Mouse (Mus musculus) CD8-positive naive resting alpha-beta T cell, adult 2 months (primary cell): ENCODE data around the gene Pard3.

Experiments used
- DNase-seq, 2 experiments: peaks; one replicate each; pipeline ENCODE4 v3.0.0; 2022; ENCODE audit warnings: low read depth in 2 of 2, low spot score in 2 of 2

Pard3 gene

DNA sequence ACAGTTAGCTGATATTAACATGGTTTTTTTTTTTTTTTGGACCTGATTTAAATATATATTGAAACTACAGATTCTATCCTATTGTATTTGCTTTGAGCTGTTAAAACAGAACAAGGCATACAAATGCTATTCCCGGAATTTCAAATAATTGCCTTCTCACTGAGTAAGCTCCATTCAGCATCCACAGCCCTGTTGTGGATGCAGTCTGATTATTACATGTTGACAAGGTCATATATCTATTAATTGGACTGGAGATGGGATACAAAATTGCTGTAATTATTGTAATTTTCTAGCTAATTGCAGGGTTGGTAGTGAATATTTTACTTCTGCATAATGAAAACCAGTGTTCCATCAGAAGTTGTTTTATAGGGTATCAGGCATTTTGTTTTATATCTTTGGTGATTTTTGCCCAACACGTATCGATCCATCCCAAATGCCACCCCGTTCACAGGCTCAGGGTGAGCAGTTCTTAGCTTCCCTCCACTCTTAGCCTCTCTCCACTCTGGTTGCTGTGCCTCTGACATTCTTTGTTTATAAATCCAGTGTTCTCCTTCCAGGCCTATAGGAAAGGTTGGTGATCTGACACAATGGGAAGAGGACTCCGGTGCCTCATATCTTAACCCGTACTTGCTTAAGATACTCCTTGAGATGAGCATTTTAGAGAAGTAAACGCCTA, 216.7 kb downstream of the Pard3 start:
- DNase-seq: no peak

DNA sequence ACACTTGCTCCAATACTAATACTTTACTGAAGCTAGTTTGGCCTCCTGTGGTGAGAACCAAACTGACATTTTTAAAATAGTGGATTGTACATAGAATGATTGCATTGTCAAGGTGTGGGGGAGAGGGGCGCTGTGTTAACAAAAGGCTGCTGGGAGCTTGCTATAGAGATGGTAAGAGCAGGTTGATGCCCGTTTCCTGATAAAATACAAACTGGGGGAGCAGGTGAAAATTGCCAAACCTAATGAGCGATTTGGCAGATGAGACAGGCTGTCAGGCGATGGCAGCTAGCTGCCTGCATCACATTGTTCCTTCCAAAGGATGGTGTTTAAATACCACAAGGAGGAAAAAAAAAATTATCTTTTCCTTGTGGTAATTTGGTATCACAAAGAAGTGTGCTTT, 217.3 kb downstream of the Pard3 start:
- DNase-seq: no peak

DNA sequence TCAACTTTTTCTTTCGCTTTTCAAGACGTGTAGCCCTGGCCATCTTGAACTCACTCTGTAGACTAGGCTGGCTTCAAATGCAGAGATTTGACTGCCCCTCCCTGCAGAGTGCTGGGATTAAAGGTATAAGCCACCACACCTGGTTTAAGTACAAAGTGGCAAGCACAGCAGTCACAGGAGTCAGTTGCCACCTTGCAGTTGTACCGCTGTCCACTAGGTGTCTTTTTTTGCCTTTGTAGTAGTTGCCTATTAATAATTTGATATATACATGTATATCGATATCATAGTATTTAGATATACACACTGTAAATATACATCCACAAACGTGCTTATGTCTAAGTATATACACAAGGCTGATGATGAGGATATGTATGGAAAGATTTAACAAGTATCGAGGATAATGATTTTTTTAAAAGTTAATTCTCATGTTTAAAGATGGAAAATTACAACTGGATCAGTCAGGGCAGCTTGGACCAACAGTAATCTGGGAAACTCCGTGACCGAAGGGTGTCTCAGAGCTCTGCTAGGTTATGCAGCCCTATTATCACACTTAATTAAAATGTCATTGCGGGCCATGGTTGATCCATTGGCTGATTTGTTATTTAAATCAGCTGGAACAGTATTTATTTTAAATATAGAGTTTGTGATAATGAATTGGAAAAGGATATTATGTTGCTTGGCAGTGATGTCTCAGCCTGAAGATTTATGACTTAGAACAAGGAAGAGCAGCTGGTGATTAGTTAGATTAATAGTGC, 220.9 kb downstream of the Pard3 start:
- no peak for DNase-seq

DNA sequence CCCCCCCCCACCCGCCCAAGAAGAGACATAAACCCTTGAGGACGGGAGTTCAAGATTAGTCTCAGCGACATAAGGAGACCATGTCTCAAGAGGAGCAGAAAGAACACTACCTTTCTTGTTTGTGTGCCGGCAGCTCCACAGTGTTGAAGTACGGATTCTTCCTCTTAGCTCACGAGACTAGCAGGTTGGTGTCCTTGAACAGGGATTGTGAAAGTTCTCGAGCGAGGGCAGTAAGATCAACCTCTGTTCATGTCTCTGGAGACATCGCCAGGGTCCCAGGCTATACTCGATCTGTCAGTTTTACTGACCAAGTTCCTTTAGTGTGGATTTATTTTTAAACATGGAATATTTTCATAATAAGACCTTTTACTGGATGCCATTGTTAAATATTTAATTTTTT, 224.1 kb downstream of the Pard3 start:
- no peak for DNase-seq

DNA sequence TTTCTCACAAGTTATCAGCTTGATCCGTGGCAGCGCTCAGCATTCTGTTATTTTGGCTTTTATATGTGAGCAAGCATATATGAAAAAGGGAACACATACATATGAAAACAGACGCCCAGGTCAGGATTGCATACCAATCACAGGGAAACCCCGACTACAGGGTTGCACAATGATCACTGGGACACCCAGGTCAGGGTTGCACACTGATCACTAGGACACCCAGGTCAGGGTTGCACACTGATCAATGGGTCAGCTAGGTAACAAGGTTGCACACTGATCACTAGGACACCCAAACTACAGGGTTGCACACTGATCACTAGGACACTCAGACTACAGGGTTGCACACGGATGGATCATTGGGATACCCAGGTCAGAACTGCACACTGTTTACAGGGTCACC, 228.6 kb downstream of the Pard3 start:
- no peak for DNase-seq

DNA sequence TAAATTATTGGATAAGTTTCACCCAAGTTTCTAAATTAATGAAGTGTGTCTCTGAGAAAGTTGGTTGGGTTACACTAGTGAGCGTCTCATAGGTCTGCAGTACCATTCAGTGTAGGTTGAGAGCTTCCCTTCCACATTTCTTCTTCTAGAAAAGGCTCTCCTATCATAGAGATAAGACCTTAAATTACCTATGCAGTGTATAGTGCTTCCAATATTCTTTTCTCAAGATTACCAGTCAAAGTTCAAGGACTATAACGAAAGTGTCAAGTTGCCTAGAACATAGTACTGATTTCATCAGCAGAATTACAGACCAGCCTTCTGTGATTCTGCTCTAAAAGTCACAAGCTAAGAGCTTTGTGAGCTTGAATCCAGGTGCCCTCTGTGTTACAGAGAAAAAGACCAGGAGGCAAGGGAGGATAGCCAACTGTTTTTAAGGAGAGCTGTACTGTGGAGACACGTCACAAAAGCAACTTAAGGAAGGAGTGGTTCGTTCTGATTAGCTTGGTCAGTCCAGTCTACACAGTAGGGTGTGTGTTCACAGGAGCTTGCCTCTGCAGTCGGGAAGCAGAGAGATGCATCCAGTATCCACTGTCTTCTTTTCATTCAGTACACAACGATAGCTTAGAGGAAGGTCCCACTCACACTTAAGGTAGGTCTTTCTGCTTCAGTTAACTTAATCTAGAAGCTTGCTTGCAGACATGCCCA, 229.5 kb downstream of the Pard3 start:
- no peak for DNase-seq

DNA sequence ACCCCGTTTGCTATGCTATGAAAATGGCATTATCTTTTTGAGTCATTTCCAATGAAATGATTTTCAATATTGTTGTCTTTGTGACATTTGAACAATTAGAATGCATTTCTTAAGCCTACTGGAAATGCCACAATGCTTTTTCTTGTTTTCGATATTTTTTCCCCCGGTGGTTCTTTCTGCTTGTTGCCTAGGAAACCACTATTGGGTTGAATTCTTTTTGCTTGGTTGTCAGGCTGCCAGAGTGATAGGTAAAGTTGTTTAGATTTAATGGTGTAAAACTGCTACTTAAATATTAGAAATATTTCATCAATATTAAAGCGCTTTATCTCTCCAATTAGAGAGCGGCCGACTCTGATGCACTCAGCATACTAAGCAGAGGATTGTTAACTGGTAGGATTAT, 230.4 kb downstream of the Pard3 start:
- DNase-seq: no peak

DNA sequence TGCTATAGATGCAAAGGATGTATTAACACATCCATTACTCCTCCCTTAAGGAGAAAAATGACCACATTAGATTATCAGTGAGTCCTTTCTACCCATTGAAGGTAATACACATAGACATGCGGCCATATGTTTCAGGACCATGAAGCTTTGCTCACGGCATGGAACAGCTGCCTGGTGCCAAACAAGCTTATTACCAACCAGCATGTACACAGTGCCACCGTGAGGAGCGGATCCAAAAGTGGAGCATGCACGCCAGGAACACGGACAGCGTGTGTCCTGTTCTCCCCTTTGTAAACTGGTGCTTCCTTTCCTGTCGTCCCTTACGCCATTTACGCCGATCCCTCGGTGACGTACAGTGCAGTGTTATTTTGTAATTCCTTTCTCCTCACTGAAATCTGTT, 232.2 kb downstream of the Pard3 start:
- DNase-seq: no peak

DNA sequence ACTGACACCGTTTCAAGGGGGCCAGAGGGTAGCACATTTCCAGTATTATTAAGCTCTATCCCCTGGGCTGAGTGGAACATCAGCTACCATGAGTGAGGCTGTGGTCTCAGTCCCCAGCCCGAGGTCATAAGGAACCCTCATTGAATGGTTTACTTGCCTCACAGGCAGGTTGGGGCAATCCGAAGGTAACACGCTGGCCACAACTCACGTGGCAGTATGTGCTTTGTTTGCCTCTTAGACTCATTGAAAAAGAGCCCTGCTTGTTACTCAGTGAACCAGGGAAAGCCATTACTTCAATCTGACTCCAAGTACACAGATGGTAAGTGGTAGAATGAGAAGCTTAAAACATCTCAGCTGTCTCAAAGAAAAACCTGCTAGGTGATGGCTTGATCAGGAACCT, 236.8 kb downstream of the Pard3 start:
- no peak for DNase-seq

DNA sequence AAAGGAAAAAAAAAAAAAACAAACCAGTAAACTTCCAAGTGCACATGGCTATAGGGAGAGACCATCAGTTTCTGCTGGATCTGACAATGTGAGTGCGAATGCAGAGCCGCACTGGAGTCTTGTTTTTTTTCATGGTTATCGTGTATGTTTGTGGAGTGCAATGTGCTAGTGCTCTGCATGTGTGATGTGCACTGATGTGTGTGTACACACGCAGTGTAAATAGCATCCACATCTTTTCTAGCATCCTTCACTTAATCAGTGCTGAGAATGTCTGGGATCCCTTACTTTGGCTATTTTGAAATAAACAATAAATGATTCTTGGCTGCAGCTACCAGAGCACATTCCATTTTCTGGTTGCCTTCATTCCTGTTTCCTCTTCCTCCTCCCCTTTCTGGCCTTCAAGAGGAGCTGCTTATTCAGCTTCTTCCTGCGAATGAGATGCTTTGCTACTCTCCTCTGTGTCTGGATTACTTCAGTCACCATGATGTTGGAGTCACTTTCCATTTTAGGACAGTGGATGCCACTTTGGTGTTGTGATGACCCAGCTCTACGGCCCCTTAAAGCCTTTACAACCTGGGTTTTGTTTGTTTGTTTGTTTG, 239.3 kb downstream of the Pard3 start:
- DNase-seq: no peak

DNA sequence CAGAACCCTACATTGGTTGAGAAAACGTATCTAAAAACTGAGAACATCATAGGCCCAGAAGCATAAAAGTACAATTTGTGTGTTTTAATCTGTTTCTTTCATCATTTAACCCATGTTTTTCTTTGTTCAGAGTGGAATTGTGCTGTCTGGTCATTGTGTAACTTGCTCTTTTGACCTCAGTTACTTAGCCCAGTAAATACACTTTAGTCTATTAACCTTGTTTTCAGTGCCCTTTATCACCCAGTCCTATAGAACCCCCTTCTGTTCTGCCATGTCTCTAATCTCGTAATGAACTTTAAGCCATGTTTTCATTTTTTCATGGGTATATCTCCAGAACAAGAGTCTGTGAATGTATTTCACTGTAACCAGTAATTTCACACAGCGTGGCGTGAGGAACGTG, 243.3 kb downstream of the Pard3 start:
- DNase-seq: no peak

DNA sequence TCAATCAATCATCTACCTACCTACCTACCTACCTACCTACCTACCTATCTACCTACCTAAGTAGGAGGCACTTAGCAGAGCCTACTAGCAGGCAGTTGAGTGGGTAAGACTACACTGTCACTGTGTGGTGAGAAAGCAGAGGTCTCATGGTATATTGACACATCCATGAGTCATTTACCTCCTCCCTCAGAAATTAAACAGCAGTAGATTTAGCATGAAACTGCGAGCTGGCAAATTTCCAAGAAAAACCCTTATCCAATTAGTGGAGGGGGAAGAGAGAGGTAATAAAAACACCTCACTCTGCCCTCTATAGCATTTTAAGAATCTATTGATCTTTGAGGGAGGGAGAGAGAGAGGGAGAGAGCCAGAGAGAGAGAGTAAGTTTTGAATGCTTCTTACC, 245.7 kb downstream of the Pard3 start:
- no peak for DNase-seq

DNA sequence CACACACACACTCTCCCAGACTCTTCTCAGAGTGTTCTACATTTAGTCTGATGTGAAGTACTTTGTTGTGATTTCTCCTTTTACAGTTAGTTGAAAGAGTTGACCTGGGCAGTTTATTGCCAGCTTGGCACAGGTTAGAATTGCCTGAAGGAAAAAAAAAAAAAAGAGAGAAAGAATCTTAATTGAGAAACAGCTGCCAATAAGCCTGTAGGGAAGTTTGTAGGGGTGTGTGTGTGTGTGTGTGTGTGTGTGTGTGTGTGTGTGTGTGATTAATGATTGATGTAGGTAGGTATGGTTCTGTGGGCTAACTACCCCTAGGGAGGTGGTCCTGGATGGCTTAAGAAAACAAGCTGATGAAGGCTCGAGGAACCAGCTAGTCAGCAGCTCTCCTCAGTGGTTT, 252.1 kb downstream of the Pard3 start:
- no peak for DNase-seq

DNA sequence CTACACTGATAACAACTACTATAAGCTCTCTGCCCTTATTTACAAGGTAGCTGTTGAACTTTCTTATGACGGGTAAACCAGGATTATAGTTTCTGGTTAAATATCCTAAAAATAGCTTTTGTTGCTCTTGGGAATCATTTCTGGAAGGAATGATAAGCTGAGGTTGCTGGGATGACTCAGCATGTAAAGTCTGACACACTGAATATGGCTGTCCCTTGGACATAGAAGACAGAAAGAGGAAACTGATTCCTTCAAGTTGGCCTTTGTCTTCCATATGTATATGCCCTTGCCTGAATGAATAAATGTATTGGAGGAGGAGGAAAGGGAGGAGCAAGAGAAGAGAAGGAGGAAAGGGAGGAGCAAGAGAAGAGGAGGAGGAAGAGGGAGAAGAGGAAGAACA, 254.2 kb downstream of the Pard3 start:
- DNase-seq: no peak

DNA sequence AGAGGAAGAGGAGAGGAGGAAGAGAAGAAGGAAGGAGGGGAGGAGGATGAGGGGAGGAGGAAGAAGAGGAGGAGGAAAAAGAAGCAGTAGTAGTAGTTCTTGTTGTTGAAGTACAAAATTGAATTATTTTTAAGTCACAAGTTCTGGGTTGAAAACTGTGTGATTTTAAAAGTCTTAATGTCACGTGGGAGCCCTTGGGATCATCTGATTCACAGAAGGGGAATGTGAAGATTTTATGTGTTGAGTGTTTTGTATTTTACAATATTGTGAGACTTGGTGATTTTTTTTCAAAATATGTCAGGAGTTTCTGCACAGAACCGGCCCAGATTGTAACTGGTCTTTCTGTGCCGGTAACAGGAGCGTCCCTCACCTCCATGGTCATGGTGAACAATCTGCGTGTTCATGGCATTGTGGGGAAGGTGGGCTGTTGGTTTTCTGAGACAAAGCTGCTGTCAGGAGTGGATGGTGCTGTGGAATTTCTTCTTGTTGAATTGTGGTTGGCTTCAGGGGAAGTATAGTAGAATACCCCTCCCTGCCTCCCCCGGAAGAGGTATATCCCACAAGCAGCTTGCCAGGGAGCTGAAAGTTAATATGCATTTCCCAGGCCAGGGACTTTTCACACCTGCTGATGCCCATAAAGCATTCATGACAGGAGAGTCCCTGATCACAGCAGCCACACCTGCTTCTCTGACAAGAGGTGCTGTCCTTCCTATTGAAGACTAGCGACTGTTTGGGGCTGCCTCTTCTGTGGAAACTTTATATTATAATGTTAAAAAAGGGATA, 254.9 kb downstream of the Pard3 start:
- no peak for DNase-seq

DNA sequence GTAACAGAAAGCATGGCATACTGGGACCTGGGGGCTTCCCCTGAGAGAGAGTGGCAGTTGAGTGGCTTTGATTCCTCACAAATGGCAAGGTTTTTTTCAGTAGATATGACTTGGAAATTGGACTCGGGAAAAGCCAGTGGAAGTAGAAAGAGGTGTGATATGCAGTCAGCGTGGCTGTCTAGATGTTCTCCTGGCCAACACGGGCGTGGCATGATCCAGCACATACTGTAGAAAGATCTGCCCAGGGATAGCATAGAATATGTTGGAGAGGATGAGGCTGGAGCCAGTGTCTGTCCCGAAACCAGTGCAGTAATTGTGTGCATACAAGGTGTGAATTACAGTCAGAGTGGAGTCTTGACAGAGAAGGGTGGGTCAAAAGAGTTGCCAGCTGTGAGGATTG, 257.2 kb downstream of the Pard3 start:
- DNase-seq: no peak

DNA sequence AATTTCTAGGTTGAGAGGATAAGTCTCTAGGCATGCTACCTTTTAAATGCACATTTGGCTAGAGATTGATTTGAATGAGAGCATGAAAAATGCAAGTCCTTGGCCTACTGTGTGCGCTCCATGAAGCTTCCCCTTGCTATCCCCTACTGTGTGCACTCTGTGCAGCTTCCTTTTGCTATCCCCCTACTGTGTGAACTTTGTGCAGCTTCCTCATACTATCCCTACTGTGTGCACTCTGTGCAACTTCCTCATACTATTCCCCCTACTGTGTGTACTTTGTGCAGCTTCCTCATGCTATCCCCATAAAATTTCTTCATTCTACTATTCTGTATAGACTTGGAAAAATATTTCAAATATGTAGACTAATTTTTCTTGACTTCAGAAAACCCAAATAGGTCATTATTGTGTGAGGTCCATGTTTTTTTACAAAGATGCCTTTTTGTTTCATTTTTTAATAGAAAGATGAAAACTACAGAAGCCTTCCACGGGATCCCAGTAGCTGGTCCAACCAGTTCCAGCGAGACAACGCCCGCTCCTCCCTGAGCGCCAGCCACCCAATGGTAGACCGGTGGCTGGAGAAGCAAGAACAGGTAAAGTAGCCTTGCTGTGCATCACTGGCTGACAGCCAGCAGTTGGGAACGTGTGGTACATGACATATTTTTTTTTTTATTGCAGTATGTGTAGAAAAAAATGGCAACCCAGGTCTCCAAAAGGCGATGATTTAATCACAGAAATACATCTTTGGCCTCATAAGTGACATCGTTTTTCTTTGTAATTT, 260.1 kb downstream of the Pard3 start:
- DNase-seq: no peak

DNA sequence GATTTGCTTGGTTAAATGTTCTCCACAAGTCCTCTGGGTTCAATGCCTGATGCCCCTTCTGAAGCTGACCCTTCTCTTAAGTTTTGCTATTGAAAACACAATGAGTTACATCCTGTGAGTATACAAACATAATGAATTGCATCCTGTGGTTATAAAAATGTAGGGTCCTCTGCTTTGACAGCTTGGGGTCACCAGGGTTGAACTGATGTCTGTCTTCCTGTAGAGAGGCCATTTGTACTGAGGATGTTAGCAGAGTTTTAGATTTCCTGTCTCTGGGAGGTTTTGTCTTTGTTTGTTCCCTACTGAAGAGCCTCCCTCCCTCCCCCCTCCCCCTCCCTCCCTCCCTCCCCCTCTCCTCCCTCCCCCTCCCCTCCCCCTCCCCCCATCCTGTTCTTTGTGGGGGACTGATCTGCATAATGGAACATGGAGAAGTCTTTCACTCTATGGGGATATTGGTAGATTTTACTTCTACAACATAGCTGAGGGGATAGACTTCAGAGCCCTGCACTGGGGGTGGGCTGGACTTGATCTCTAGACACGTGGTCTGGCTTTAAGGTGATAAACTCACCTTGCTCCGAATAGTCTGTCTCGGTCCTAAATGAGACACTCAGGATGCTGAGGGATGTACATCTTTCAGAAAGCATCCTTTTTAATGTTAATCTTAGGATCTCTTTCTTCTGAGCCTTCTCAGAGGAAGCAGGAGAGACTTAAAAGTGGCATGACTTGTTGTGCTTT, 261.3 kb downstream of the Pard3 start:
- no peak for DNase-seq

DNA sequence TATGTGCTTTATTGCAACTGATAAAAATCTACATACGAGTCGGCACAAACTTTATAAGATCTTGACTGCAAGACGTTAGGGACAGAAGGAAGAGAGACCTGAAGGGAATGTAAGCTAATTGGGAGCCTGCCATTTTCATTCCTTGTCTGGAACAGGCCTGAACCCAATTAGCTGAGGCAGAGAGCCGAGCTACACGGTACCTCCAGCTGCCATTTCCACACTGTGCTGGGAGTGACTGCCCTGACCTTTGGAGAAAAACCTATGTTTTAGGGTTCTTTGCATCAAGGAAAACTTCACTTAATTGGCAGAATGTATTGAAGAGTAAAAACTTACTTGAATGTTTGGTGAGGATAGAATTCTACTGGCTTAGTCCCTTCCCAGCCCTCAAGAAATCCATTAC, 262.1 kb downstream of the Pard3 start:
- DNase-seq: no peak
